Mouse (Mus musculus) left cerebral cortex, adult 2 months (tissue): ENCODE data around the gene Akt1s1. TPM values are rescaled to one million over a fixed set of nuclear protein-coding genes. Genes with fewer than 3 reads are reported as not detected.

Source experiments
- DNase-seq, 2 experiments: peaks; one replicate each; pipeline ENCODE4 v3.0.0; 2021 to 2022; ENCODE audit warnings: low spot score in 2 of 2, mixed read lengths in 1 of 2; ENCODE audit errors: extremely low spot score in 1 of 2
- H3K27ac ChIP-seq: fragments of 200-600 bp; 2 replicates; pipeline ENCODE4 v1.8.1; 2022
- H3K4me3 ChIP-seq: fragments of 200-600 bp; 2 replicates; pipeline ENCODE4 v1.8.1; 2022
- CTCF ChIP-seq: fragments of 200-600 bp; IDR thresholded peaks from 2 replicates; pipeline ENCODE4 v1.8.1; 2022; ENCODE audit warnings: antibody characterized with exemption, mild to moderate bottlenecking, moderate library complexity
- intact Hi-C: fragments of 180-260 bp; cut with DNase I; formaldehyde crosslinking; loops from one replicate; pipeline ENCODE4 v1.15.1; 2025
- total RNA-seq, 2 experiments: library from RNA; stranded (reverse); gene quantifications; 2 replicates each; pipeline ENCODE4 v1.2.3; 2021

Akt1s1 gene
- total RNA-seq, 2 experiments from 2014 or later: 69.7 to 77.0 TPM

- Histone ChIP-seq H3K27ac (no peak overlapping the region), H3K4me3 (no peak overlapping the region)
- DNase-seq: no peak
- no peak for TF ChIP-seq CTCF
- intact Hi-C loops: no loop called here
Observed at GRCm38 (mm10) chr7:44883036-44883435, 34.2 kb downstream of the Akt1s1 start.

DNA sequence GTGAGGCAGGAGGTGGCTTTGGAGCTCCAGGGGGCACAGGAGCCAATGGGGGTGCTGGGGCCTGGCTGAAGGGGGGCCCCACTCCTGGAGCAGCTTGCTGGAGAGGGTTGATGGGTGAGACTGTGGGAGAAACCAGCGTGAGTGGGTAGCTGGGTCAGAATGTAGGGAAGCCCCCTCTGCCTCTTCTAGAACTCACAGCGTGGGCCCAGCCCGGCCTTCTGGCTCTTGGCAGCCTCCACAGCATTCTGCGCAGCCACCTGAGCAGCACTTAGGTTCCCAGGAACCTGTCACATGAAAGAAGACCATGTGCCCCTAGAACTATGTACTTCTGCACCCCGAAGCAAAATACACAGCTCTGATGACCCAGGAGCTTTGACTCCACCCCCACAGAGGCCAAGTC, 35.8 kb downstream of the Akt1s1 start:
- Histone ChIP-seq H3K4me3 (no peak overlapping the region), H3K27ac (no peak overlapping the region; the same call in 1 of the 2 replicates)
- intact Hi-C loops: loop anchor here (2.0 kb wide), 1 partner anchor 14 kb away; no protein-coding TSS in a partner anchor
- DNase-seq: no peak
- no peak for TF ChIP-seq CTCF

GRCm38 (mm10) chr7:44886964-44887363, 38.2 kb downstream of the Akt1s1 start:
- TF ChIP-seq CTCF: no peak
- Histone ChIP-seq H3K4me3 (no peak overlapping the region), H3K27ac (no peak overlapping the region)
- intact Hi-C loops: no loop called here
- no peak for DNase-seq

GRCm38 (mm10) chr7:44888256-44889105, 39.7 kb downstream of the Akt1s1 start:
- DNase-seq: no peak
- Histone ChIP-seq H3K27ac (no peak overlapping the region), H3K4me3 (no peak overlapping the region)
- no peak for TF ChIP-seq CTCF
- intact Hi-C loops: no loop called here

DNA sequence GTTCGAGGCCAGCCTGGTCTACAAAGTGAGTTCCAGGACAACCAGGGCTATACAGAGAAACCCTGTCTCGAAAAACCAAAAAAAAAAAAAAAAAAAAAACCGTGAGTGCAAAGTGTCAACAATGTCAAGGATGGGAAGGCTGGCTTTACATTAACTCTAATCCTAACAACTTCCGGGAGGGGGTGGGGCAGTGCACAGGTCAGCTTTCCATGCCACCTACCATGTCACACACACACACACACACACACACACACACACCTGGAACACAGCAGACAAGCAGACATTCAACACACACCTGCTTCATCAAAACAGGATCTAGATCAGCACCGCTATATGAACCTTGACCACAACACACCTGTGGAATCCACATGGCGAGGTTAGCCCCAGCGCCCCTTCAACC, 41.4 kb downstream of the Akt1s1 start:
- no peak for TF ChIP-seq CTCF
- DNase-seq: no peak
- H3K4me3 ChIP-seq: no peak overlapping the region
- no peak overlapping the region for H3K27ac ChIP-seq
- intact Hi-C loops: no loop called here

DNA sequence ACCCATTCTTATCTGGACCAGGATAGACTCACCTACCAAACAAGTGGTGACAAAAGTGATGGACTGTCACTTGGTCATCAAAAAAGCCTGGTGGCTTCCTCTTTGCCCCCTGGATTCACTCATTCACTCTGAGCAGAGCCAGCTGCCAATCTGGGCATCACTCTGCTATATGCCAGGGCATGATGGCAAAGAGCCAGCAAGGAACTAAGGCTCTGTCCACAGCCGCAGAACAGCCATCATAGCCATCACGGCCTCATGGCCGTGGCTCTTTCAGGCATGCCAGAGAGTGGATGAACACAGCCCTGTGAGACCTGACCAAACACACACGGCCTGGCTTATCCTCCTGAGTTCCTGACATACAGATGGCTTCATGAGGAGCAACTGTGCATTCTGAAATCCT, 41.9 kb downstream of the Akt1s1 start:
- intact Hi-C loops: no loop called here
- TF ChIP-seq CTCF: no peak
- Histone ChIP-seq H3K27ac (no peak overlapping the region), H3K4me3 (peak overlapping the region; percentile 89; the same call in 1 of the 2 replicates)
- DNase-seq: no peak

- intact Hi-C loops: loop anchor here (1.0 kb wide), 1 partner anchor 42 kb away; the partner anchor contains the start of gene Tbc1d17
- no peak for TF ChIP-seq CTCF
- no peak for DNase-seq
- H3K4me3 ChIP-seq: peak overlapping the region; percentile 89
- H3K27ac ChIP-seq: peak overlapping the region; percentile 100
Observed at GRCm38 (mm10) chr7:44891611-44892010, 42.8 kb downstream of the Akt1s1 start.

GRCm38 (mm10) chr7:44892276-44892921, 43.6 kb downstream of the Akt1s1 start, which contains the start of gene Med25:
TSS of gene Med25 (minus strand) at chr7:44892712.
- no peak for TF ChIP-seq CTCF
- Histone ChIP-seq H3K4me3 (peak within 1 kb of the TSS; percentile 89), H3K27ac (peak within 1 kb of the TSS; percentile 100)
- intact Hi-C loops: loop anchor here (1.0 kb wide), 1 partner anchor 43 kb away; the partner anchor contains the start of gene Tbc1d17
- DNase-seq: peak; percentile 85 to 90

- Histone ChIP-seq H3K27ac (peak overlapping the region; percentile 100), H3K4me3 (peak overlapping the region; percentile 89)
- no peak for TF ChIP-seq CTCF
- intact Hi-C loops: no loop called here
- DNase-seq: no peak
Observed at GRCm38 (mm10) chr7:44893197-44893596, 44.4 kb downstream of the Akt1s1 start.

GRCm38 (mm10) chr7:44894175-44894574, 45.4 kb downstream of the Akt1s1 start:
- Histone ChIP-seq H3K27ac (peak overlapping the region; percentile 100), H3K4me3 (no peak overlapping the region)
- TF ChIP-seq CTCF: no peak
- no peak for DNase-seq
- intact Hi-C loops: no loop called here

DNA sequence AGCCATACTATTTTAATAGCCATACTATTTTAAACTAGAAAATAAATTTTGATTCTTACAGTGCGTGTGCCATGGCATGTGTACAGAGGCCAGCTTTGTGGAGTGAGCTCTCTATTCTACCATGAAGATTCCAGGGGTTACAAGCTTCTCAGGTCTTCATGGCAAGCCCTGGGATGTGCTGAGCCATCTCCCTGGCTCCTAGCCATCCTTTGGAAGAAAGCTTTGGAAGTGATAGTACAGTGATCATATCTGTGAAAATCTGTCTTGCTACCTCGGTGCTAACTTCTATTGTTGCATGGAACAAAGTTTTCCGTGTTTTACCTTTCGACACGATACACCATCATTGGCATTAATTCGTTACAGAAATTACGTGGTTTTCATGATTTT, 46.4 kb downstream of the Akt1s1 start:
- no peak for TF ChIP-seq CTCF
- DNase-seq: no peak
- H3K27ac ChIP-seq: peak overlapping the region; percentile 93
- peak overlapping the region; percentile 59 for H3K4me3 ChIP-seq
- intact Hi-C loops: no loop called here

DNA sequence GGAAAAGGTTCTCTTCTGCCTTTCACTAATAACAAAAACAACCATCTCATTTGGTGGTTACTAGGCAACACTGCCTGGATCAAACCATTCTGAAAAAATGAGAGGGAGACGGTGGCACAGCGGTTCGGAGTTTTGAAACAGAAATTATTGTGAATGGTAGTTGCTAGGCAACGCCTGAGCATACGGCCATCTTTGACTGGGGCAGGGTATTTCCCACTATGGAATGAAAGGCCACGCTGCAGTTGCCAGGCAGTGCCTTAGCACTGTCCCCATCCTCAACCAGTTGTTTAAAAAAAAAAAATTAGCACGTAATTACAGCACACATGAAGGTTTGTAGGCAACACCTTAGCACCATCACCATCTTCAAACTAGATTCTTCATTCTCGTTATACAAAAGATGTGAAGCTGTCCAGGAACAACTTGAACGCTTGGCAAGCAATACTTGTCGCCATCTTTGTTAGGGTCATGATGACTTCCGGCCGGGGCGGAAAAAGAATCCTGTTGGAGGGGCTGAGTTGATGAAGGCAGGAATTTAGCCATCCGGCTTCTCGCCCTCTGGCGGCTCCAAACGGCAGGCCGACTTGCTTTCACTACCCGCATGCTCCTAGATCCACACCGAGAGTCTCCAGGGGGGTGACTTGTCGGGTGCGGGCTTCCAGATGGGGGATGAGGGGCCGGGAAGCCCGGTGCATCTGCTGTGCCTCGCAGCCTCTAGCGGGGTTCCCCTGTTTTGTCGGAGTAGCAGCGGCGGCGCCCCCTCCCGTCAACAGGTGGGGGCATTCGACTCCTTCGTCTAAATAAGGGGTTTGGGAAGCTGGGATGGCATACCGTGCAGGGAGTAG, 47.0 kb downstream of the Akt1s1 start, which contains the start of gene Fuz:
Fuz (plus strand) TSS at position 487 of the 842 bp plus-strand sequence.
- DNase-seq: peak; percentile 86 to 90
- Histone ChIP-seq H3K27ac (peak within 1 kb of the TSS; percentile 93), H3K4me3 (peak within 1 kb of the TSS; percentile 59)
- intact Hi-C loops: loop anchor here (1.0 kb wide), 1 partner anchor 27 kb away; the partner anchor contains the start of gene Ptov1
- TF ChIP-seq CTCF: peak; percentile 76
